Mouse (Mus musculus) G1E (cell line): ENCODE results near the gene Cdk13. TPM values are rescaled to one million over a fixed set of nuclear protein-coding genes. Genes with fewer than 3 reads are reported as not detected.

Experiments
- ATAC-seq: 2 replicates; pipeline ENCODE4 v1.8.0; 2016; ENCODE audit warnings: mild to moderate bottlenecking; ENCODE audit not compliant: insufficient number of reproducible peaks, poor library complexity, low FRiP score, severe bottlenecking; ENCODE audit errors: extremely low read depth
- DNase-seq: peaks from one replicate; pipeline ENCODE4 v3.0.0; 2012; ENCODE audit warnings: low spot score
- H3K27me3 ChIP-seq: 2 replicates; pipeline ENCODE4 v1.6.1; 2012; ENCODE audit warnings: mild to moderate bottlenecking, low read length, inconsistent platforms; ENCODE audit not compliant: insufficient read depth
- H3K36me3 ChIP-seq: replicated peaks from 2 replicates; pipeline ENCODE3; 2012; ENCODE audit warnings: mild to moderate bottlenecking, inconsistent platforms
- H3K4me1 ChIP-seq: 2 replicates; pipeline ENCODE4 v1.6.1; 2012; ENCODE audit warnings: low read depth, low read length, inconsistent platforms, mixed read lengths; ENCODE audit not compliant: insufficient read depth
- H3K4me3 ChIP-seq: 2 replicates; pipeline ENCODE4 v1.5.1; 2012; ENCODE audit warnings: low read depth, mild to moderate bottlenecking, inconsistent platforms, low read length, moderate library complexity, mixed read lengths
- H3K9me3 ChIP-seq: replicated peaks from 2 replicates; pipeline ENCODE4 v1.6.1; 2012; ENCODE audit warnings: inconsistent platforms
- CTCF ChIP-seq: IDR thresholded peaks from 2 replicates; pipeline ENCODE4 v1.5.1; 2012; ENCODE audit warnings: low read depth, low read length, inconsistent platforms, mixed read lengths
- GATA1 ChIP-seq: IDR thresholded peaks from 2 replicates; pipeline ENCODE4 v1.6.1; 2012; ENCODE audit warnings: borderline replicate concordance, low read length, inconsistent platforms, mixed read lengths
- GATA2 ChIP-seq: IDR thresholded peaks from 2 replicates; pipeline ENCODE4 v1.6.1; 2012; ENCODE audit warnings: low read depth, low read length, inconsistent platforms, borderline replicate concordance
- POLR2AphosphoS5 ChIP-seq: IDR thresholded peaks from 2 replicates; pipeline ENCODE4 v1.6.1; 2012; ENCODE audit warnings: low read depth, low read length, inconsistent platforms; ENCODE audit not compliant: insufficient replicate concordance
- TAL1 ChIP-seq: conservative IDR thresholded peaks from 2 replicates; pipeline ENCODE4 v1.6.1; 2012; ENCODE audit warnings: low read depth, low read length, inconsistent platforms, mixed read lengths
- polyA plus RNA-seq: library from polyadenylated mRNA; stranded (reverse); fragments of >175 nt; gene quantifications from 2 replicates; pipeline ENCODE4 v1.2.3, GENCODE M21; 2012
- total RNA-seq, 2 experiments: library from RNA; stranded (forward) in 1 of 2; stranded (reverse) in 1 of 2; fragments of 200-1000 nt in 1 of 2; fragments of >200 nt in 1 of 2; fragmentation: Nextera tagmentation in 1 of 2; gene quantifications; 2 replicates each; pipeline ENCODE4 v1.2.3; 2014 to 2017

Cdk13 gene
- total and polyA plus RNA-seq, 3 experiments = 70.3 to 227 (median 166) TPM

- no peak for ATAC-seq
Measured at GRCm38 (mm10) chr13:17708784-17709311, 96.0 kb downstream of the Cdk13 start.

GRCm38 (mm10) chr13:17705188-17705826 lies 99.6 kb downstream of the Cdk13 start:
- Histone ChIP-seq H3K27me3 (no peaks in the 10 kb centered on the region), H3K36me3 (peaks cover 47% of the 10 kb centered on the region), H3K4me3 (no peak overlapping the region), H3K4me1 (peaks cover 22% of the 10 kb centered on the region), H3K9me3 (no peaks in the 10 kb centered on the region)
- DNase-seq = no peak
- TF ChIP-seq GATA2 (no peak), GATA1 (no peak), CTCF (no peak), TAL1 (no peak), POLR2AphosphoS5 (no peak)
- no peak for ATAC-seq

More at GRCm38 (mm10) chr13:17708784-17709311, 96.0 kb downstream of the Cdk13 start:
- DNase-seq = no peak
- H3K36me3 ChIP-seq = peaks cover 37% of the 10 kb centered on the region
- no peaks in the 10 kb centered on the region for H3K27me3 ChIP-seq
- peaks cover 8% of the 10 kb centered on the region for H3K4me1 ChIP-seq
- no peak overlapping the region for H3K4me3 ChIP-seq
- H3K9me3 ChIP-seq = no peaks in the 10 kb centered on the region
- TF ChIP-seq GATA2 (no peak), TAL1 (no peak), POLR2AphosphoS5 (no peak), CTCF (no peak), GATA1 (no peak)

GRCm38 (mm10) chr13:17702311-17702710 lies 102.6 kb downstream of the Cdk13 start:
- Histone ChIP-seq H3K9me3 (no peaks in the 10 kb centered on the region), H3K36me3 (peaks cover 49% of the 10 kb centered on the region), H3K27me3 (no peaks in the 10 kb centered on the region), H3K4me1 (peaks cover 25% of the 10 kb centered on the region), H3K4me3 (no peak overlapping the region)
- TF ChIP-seq GATA1 (no peak), POLR2AphosphoS5 (no peak), GATA2 (no peak), CTCF (no peak), TAL1 (no peak)
- DNase-seq (no peak), ATAC-seq (no peak)

GRCm38 (mm10) chr13:17701322-17701721 lies 103.6 kb downstream of the Cdk13 start:
- DNase-seq = no peak
- H3K4me1 ChIP-seq = peaks cover 25% of the 10 kb centered on the region
- no peaks in the 10 kb centered on the region for H3K9me3 ChIP-seq
- H3K27me3 ChIP-seq = no peaks in the 10 kb centered on the region
- TF ChIP-seq TAL1 (no peak), POLR2AphosphoS5 (no peak), GATA2 (no peak), GATA1 (no peak), CTCF (no peak)
- peaks cover 45% of the 10 kb centered on the region for H3K36me3 ChIP-seq
- peak; percentile 42; the same call in 1 of the 2 replicates for ATAC-seq
- no peak overlapping the region for H3K4me3 ChIP-seq

GRCm38 (mm10) chr13:17700090-17700715 lies 104.7 kb downstream of the Cdk13 start:
- DNase-seq = no peak
- H3K4me3 ChIP-seq = no peak overlapping the region

More at GRCm38 (mm10) chr13:17700090-17700715, 104.7 kb downstream of the Cdk13 start:
- peaks cover 37% of the 10 kb centered on the region for H3K36me3 ChIP-seq
- peaks cover 23% of the 10 kb centered on the region for H3K4me1 ChIP-seq
- H3K9me3 ChIP-seq = no peaks in the 10 kb centered on the region
- TF ChIP-seq GATA2 (no peak), GATA1 (no peak), POLR2AphosphoS5 (no peak), TAL1 (no peak), CTCF (no peak)
- no peaks in the 10 kb centered on the region for H3K27me3 ChIP-seq
- no peak for ATAC-seq
